Mouse (Mus musculus) small intestine, adult 2 months (tissue): Measurements from ENCODE around the gene Kctd5.

Experiments
- CTCF ChIP-seq: fragments of 200-500 bp; IDR thresholded peaks from 2 replicates; pipeline ENCODE4 v1.5.1; 2012; ENCODE audit warnings: low read depth, mild to moderate bottlenecking, control low read depth, inconsistent platforms, low read length, moderate library complexity, mixed read lengths; ENCODE audit not compliant: insufficient replicate concordance, insufficient read length; ENCODE audit errors: extremely low read depth
- POLR2A ChIP-seq: fragments of 200-500 bp; IDR thresholded peaks from 2 replicates; pipeline ENCODE4 v1.6.1; 2012; ENCODE audit warnings: low read depth, mild to moderate bottlenecking, control low read depth, inconsistent platforms, low read length, moderate library complexity

GRCm38 (mm10) chr17:24048053-24048452 lies 25.2 kb downstream of the Kctd5 start:
- TF ChIP-seq POLR2A, result no peak
- TF ChIP-seq CTCF, result no peak
